Mouse (Mus musculus) heart, embryonic 14.5 days (tissue): ENCODE data around the gene Abcg3. TPM values are rescaled to one million over a fixed set of nuclear protein-coding genes. Genes with fewer than 3 reads are reported as not detected.
"Not testable (repeated sequence)": the region's sequence is repeated elsewhere in the genome, so short reads cannot be mapped to it uniquely, and the experiment has no call there.

Experiments
- ATAC-seq: fragments of 200-750 bp; cut with Nextera tagmentation; 2 replicates; pipeline ENCODE4 v1.8.0; 2017; ENCODE audit warnings: low read depth, moderate TSS enrichment; ENCODE audit not compliant: insufficient number of reproducible peaks, insufficient read depth, low FRiP score
- H3K27ac ChIP-seq, 2 experiments: fragments of 200-500 bp in 1 of 2; fragments of 300-500 bp in 1 of 2; sonication (generic) in 1 of 2; replicated peaks in 1 of 2; 2 replicates each; pipeline ENCODE4 v1.5.1; 2012 to 2014; ENCODE audit warnings: low read depth in 2 of 2, low read length in 2 of 2, control low read depth in 1 of 2, mild to moderate bottlenecking in 1 of 2, mixed read lengths in 1 of 2; ENCODE audit not compliant: control insufficient read depth in 1 of 2, insufficient read depth in 1 of 2
- H3K27me3 ChIP-seq: fragments of 300-500 bp; sonication (generic); 2 replicates; pipeline ENCODE4 v1.6.1; 2014; ENCODE audit warnings: mild to moderate bottlenecking, low read length, control low read depth; ENCODE audit not compliant: control insufficient read depth, insufficient read depth
- H3K36me3 ChIP-seq: fragments of 300-500 bp; sonication (generic); 2 replicates; pipeline ENCODE4 v1.6.1; 2014; ENCODE audit warnings: mild to moderate bottlenecking, control low read depth, low read length, mixed read lengths; ENCODE audit not compliant: control insufficient read depth, insufficient read depth
- H3K4me1 ChIP-seq, 2 experiments: fragments of 200-500 bp in 1 of 2; fragments of 300-500 bp in 1 of 2; sonication (generic) in 1 of 2; 2 replicates each; pipeline ENCODE4 v1.6.1; 2012 to 2014; ENCODE audit warnings: low read length in 2 of 2, control low read depth in 1 of 2, mixed read lengths in 1 of 2; ENCODE audit not compliant: control insufficient read depth in 2 of 2, insufficient read depth in 2 of 2
- H3K4me2 ChIP-seq: fragments of 300-500 bp; sonication (generic); 2 replicates; pipeline ENCODE4 v1.6.1; 2014; ENCODE audit warnings: mild to moderate bottlenecking, low read length
- H3K4me3 ChIP-seq, 2 experiments: fragments of 200-500 bp in 1 of 2; fragments of 300-500 bp in 1 of 2; sonication (generic) in 1 of 2; 2 replicates each; pipeline ENCODE4 v1.5.1; 2012 to 2014; ENCODE audit warnings: low read length in 2 of 2, mild to moderate bottlenecking in 2 of 2, control low read depth in 1 of 2, low read depth in 1 of 2, moderate library complexity in 1 of 2; ENCODE audit not compliant: control insufficient read depth in 1 of 2, insufficient read depth in 1 of 2
- H3K9ac ChIP-seq: fragments of 300-500 bp; sonication (generic); 2 replicates; pipeline ENCODE4 v1.6.1; 2014; ENCODE audit warnings: mild to moderate bottlenecking, low read length
- H3K9me3 ChIP-seq: fragments of 300-500 bp; sonication (generic); 2 replicates; pipeline ENCODE4 v1.6.1; 2016; ENCODE audit warnings: low read length, control low read depth; ENCODE audit not compliant: control insufficient read depth
- WGBS: fragments of 180-500 bp; shearing (Covaris S2); extraction: QIAGEN DNeasy Blood & Tissue Kit; methylation state at CpG from one replicate; pipeline ENCODE4 v1.1.7; 2014; 5-methylcytosine and 5-hydroxymethylcytosine counted together
- polyA plus RNA-seq: library from polyadenylated mRNA; unstranded; fragments of >200 nt; fragmentation: Nextera tagmentation; extraction: Ambion mirVana; gene quantifications from 2 replicates; pipeline ENCODE4 v1.2.1, GENCODE M21; 2014

Abcg3 gene
- polyA plus RNA-seq, 1 experiment from 2014 or later: 0.62 TPM

DNA sequence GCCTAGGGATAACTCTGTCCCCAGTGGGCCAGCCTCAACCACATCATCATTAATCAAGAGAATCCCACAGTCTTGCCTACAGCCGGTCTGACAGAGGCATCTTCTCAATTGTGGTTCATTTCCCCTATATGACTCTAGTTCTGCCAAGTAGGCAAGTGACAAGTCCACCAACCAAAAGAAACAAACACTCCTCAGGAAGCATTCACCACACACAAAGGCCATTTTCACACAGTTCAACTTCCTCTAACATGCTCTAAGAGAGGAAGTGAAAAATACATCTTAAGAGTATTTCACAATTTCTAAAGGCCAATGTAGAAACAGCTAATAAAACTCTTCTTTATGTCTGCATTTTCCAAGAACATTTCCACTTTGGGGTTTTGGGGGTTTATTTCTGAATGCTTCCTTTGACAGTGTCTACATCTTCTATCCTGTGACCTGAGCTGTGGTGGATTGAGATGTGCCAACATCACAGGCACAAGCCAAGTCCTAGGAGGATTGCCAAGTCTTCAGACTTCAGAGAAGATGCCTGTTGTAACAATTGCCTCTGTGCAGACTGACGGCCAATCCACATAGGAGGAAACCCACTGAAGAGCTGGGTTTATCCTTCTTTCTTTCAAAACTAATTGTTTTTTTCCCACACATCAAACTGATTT, 24.3 kb downstream of the Abcg3 start:
- no peaks in the 10 kb centered on the region for H3K27me3 ChIP-seq
- no peak overlapping the region for H3K4me2 ChIP-seq
- no peak for ATAC-seq
- no peak overlapping the region for H3K27ac ChIP-seq
- H3K9me3 ChIP-seq: no peaks in the 10 kb centered on the region
- H3K4me3 ChIP-seq: no peak overlapping the region
- no peaks in the 10 kb centered on the region for H3K36me3 ChIP-seq
- 79% methylated on average over 2 of the region's 2 CpGs for WGBS
- H3K9ac ChIP-seq: no peak overlapping the region
- no peaks in the 10 kb centered on the region for H3K4me1 ChIP-seq

DNA sequence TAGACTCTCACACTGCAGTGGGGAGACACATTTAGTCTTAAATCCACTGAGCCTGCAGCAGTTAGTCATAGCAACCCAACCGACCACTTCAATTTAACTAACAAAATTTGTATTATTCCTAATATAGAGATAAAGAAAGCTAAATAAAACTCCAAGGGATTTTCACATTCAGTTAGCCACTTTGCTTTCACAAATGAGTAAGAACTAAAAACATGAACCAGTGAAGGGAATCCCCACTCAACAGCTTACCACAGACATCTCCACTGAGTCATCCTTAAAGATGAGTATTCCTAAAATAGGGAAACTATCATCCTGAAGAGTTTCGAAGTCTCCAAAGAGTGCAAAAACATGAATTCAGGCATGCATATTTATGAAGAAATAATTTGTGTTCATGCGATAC, 27.3 kb downstream of the Abcg3 start:
- Histone ChIP-seq H3K4me1 (no peaks in the 10 kb centered on the region), H3K27me3 (no peaks in the 10 kb centered on the region), H3K27ac (no peak overlapping the region), H3K9ac (no peak overlapping the region), H3K4me3 (no peak overlapping the region), H3K36me3 (no peaks in the 10 kb centered on the region), H3K4me2 (no peak overlapping the region), H3K9me3 (no peaks in the 10 kb centered on the region)
- WGBS: 81% methylated on average over 3 of the region's 3 CpGs
- no peak for ATAC-seq

DNA sequence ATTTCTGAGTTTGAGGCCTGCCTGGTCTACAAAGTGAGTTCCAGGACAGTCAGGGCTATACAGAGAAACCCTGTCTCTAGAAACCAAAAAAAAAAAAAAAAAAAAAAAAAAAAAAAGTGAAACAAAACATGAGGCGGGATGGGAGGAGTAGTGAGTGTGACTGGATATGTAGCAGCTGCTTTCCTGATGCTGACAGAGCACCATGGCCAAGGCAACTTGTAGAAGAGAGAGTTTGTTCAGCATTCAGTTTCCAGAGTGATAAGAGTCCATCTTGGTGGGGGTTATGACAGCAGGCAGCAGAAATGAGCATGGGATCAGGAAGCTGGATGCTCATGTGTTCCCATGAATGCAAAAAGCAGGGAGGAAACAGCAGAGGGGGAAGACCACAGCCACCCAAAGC, 35.6 kb downstream of the Abcg3 start:
- Histone ChIP-seq H3K4me2 (no peak overlapping the region), H3K4me1 (no peaks in the 10 kb centered on the region), H3K27me3 (no peaks in the 10 kb centered on the region), H3K9me3 (no peaks in the 10 kb centered on the region), H3K27ac (no peak overlapping the region), H3K36me3 (no peaks in the 10 kb centered on the region), H3K4me3 (no peak overlapping the region), H3K9ac (no peak overlapping the region)
- 58% methylated on average over 1 of the region's 1 CpGs for WGBS
- no peak for ATAC-seq

DNA sequence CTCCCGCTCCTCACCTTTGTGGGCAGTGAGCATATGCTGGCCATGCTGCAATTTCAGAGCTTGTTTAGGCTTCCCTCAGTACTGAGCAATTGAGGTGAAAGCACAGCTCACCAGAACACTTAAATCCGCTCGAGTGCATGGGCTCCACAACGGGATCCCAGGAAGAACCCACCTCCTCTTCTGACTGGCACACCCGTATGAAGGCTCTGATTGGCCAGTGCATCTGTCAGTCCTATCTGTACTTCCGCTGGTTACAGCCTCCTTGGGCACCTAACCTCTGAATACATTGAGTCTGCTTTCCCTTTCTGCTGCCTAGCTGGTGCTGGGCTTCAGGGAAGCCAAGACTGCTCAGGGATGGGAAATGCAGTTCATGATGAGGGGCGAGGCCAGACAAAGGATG, 48.4 kb downstream of the Abcg3 start:
- Histone ChIP-seq H3K4me1 (no peaks in the 10 kb centered on the region), H3K9me3 (0 out of 2 replicates have a peak, but pooled peaks cover 2% of the 10 kb centered on the region), H3K9ac (no peak overlapping the region), H3K36me3 (no peaks in the 10 kb centered on the region), H3K27ac (no peak overlapping the region), H3K4me3 (no peak overlapping the region), H3K27me3 (no peaks in the 10 kb centered on the region), H3K4me2 (no peak overlapping the region)
- no peak for ATAC-seq
- 76% methylated on average over 7 of the region's 7 CpGs for WGBS

DNA sequence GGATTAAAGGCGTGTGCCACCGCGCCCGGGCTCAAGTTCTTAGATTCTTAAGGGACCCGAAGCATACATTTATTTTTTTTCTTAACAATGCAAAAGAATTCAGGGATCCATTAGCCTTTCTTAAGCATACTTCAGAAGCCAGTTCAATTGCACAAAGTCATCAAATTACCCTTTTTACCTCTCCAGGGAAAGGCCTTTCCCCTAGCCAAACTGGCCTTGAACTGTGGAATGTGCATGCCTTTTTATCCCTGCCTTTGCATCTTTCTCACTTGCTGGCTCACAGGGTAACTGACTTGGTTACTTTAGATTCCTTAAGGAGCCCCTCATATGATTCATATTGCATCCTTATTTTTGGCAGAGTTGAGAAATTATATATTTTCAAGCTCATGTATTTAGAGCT, 76.0 kb downstream of the Abcg3 start:
- H3K27ac ChIP-seq, H3K9me3 ChIP-seq, H3K27me3 ChIP-seq, H3K4me1 ChIP-seq, ATAC-seq, H3K4me3 ChIP-seq, H3K4me2 ChIP-seq, H3K9ac ChIP-seq, H3K36me3 ChIP-seq: not testable (repeated sequence)
- whole genome bisulfite sequencing: 75% methylated on average over 5 of the region's 5 CpGs

Other genes with a start within 250 kb of the Abcg3 start
- 1.6 and 2.1 TPM in 2 replicates for gene Zfp951, start 122.6 kb downstream of the Abcg3 start, polyA plus RNA-seq
- 6.1 and 6.5 TPM in 2 replicates for gene Gbp9, start 156.8 kb upstream of the Abcg3 start, polyA plus RNA-seq
- 1.3 and 2.2 TPM in 2 replicates for gene Gbp8, start 156.8 kb upstream of the Abcg3 start, polyA plus RNA-seq
- gene Gbp4, start 156.9 kb upstream of the Abcg3 start, polyA plus RNA-seq: 5.3 and 6.2 TPM in 2 replicates